Mouse (Mus musculus) embryonic facial prominence, embryonic 14.5 days (tissue): ENCODE measurements at regions not wholly inside any gene's neighbourhood (a gene's known extent, or its start where the extent isn't known, plus 50 kb on each side); places are given as distances from the start of the nearest gene placed in this dataset.

Experiments used
- ATAC-seq: fragments of 200-750 bp; cut with Nextera tagmentation; 2 replicates; pipeline ENCODE4 v1.8.0; 2017; ENCODE audit warnings: low read depth, moderate number of reproducible peaks, moderate TSS enrichment
- DNase-seq: peaks from one replicate; pipeline ENCODE4 v3.0.0-alpha.2; 2015; ENCODE audit warnings: low spot score
- H3K27ac ChIP-seq: fragments of 300-500 bp; sonication (generic); replicated peaks from 2 replicates; pipeline ENCODE4 v1.5.1; 2014; ENCODE audit warnings: low read depth, mild to moderate bottlenecking, low read length, moderate library complexity
- H3K27me3 ChIP-seq: fragments of 300-500 bp; sonication (generic); replicated peaks from 2 replicates; pipeline ENCODE4 v1.6.1; 2014; ENCODE audit warnings: low read length; ENCODE audit not compliant: control insufficient read depth, insufficient read depth
- H3K36me3 ChIP-seq: fragments of 300-500 bp; sonication (generic); 2 replicates; pipeline ENCODE4 v1.6.1; 2014; ENCODE audit warnings: low read length, mixed read lengths; ENCODE audit not compliant: control insufficient read depth, insufficient read depth
- H3K4me1 ChIP-seq: fragments of 300-500 bp; sonication (generic); 2 replicates; pipeline ENCODE4 v1.6.1; 2014; ENCODE audit warnings: antibody characterized with exemption, low read length; ENCODE audit not compliant: control insufficient read depth, insufficient read depth
- H3K4me2 ChIP-seq: fragments of 300-500 bp; sonication (generic); 2 replicates; pipeline ENCODE4 v1.6.1; 2014; ENCODE audit warnings: low read depth, mild to moderate bottlenecking, low read length, moderate library complexity, mixed read lengths
- H3K4me3 ChIP-seq: fragments of 300-500 bp; sonication (generic); 2 replicates; pipeline ENCODE4 v1.5.1; 2014; ENCODE audit warnings: low read depth, mild to moderate bottlenecking, low read length
- H3K9ac ChIP-seq: fragments of 300-500 bp; sonication (generic); 2 replicates; pipeline ENCODE4 v1.6.1; 2014; ENCODE audit warnings: low read depth, mild to moderate bottlenecking, low read length, moderate library complexity, mixed read lengths
- H3K9me3 ChIP-seq: fragments of 300-500 bp; sonication (generic); 2 replicates; pipeline ENCODE4 v1.6.1; 2016; ENCODE audit warnings: low read length; ENCODE audit not compliant: control insufficient read depth
- WGBS: fragments of 180-500 bp; shearing (Covaris S2); extraction: QIAGEN DNeasy Blood & Tissue Kit; methylation state at CpG from one replicate; pipeline ENCODE4 v1.1.7; 2014; 5-methylcytosine and 5-hydroxymethylcytosine counted together

DNA sequence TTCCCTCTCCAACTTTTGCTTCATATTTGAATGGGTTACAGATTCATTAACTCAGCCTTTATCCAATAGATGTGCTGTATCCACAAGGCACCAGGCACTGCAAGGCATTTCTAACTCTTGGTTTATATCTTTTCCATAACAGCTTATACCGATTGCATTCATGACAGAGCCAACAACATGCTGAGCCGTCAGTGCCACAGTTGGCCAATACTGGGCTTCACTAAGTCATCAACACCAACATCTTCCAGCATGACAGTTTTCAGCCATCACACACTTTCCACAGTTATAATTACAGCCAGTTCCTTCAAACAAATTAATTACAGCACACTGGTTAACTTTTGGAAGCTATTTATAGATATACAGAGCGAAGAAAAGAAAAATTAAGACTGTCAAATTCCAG is 288.8 kb downstream of the Gpam start:
- DNase-seq = no peak
- Histone ChIP-seq H3K4me3 (no peak overlapping the region), H3K9me3 (no peaks in the 10 kb centered on the region), H3K36me3 (no peaks in the 10 kb centered on the region), H3K27me3 (no peaks in the 10 kb centered on the region), H3K27ac (no peak overlapping the region), H3K4me2 (no peak overlapping the region), H3K4me1 (no peaks in the 10 kb centered on the region), H3K9ac (no peak overlapping the region)
- ATAC-seq = no peak
- WGBS = 80% methylated on average over 3 of the region's 3 CpGs

DNA sequence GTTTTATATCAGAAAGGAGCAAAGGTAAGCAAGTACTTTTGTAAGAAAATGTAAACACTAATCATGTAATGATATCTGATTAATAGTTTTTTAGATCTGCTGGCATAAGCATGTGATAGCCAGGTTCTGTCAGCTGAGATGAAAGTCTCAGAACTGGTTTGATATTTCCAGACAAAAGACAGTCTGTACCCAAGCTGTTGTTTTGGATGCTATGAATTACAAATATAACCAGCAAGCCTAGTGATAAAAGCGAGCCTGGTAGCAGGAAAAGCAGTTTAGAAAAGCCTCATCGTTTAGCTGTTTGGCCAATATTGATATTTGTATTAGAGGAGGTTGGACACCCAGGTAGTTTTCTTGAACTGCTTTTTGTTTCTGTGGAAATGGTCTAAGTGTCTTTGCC is 290.6 kb downstream of the Gpam start:
- DNase-seq (no peak), ATAC-seq (no peak)
- WGBS = 92% methylated on average over 2 of the region's 2 CpGs
- Histone ChIP-seq H3K27ac (no peak overlapping the region), H3K4me3 (no peak overlapping the region), H3K4me2 (no peak overlapping the region), H3K36me3 (no peaks in the 10 kb centered on the region), H3K9ac (no peak overlapping the region), H3K9me3 (no peaks in the 10 kb centered on the region), H3K4me1 (no peaks in the 10 kb centered on the region), H3K27me3 (no peaks in the 10 kb centered on the region)

DNA sequence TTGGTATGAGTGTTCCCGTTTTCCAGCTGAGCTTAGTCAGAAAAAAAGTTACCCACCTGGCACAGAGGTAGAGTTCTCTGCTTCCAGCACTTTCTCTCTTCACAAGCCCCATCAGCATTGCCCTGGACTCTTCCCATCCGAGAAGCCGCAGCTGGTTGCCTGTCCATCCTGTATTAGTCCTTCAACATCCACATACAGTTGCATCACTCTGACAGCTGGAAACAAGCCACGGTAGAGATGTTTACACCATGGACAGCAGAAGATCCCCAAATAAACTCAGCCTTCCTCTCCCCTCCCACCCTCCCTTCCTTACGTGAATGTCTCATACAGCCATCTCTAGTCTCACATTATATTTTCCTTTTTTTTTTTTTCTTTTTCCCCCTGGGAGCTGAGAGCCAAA is 304.9 kb downstream of the Gpam start:
- DNase-seq = no peak

DNA sequence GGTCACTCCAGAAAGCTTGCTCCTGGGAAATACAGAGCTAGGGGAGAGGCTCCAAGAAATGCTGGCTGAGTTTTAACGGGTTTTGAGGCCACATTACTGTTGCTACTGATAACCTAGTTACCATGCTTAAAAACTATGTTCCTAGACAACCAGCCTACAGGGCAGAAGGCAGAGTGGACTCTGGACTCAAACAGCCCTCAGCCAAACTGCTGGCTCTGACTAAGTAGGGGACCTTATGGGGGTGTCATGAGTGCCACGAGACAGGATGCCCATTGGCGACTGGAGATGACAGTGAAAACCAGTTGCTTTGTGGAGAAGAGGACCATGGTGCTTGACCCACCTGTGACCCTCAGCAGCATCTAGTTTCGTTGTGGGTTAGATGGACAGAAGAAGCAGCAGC is 306.5 kb downstream of the Gpam start:
- Histone ChIP-seq H3K9ac (no peak overlapping the region), H3K4me3 (no peak overlapping the region), H3K9me3 (no peaks in the 10 kb centered on the region), H3K4me2 (no peak overlapping the region), H3K27me3 (no peaks in the 10 kb centered on the region), H3K27ac (no peak overlapping the region), H3K36me3 (no peaks in the 10 kb centered on the region), H3K4me1 (no peaks in the 10 kb centered on the region)
- no peak for ATAC-seq
- 81% methylated on average over 4 of the region's 4 CpGs for WGBS
- DNase-seq = no peak

More for the DNA sequence above, 304.9 kb downstream of the Gpam start:
- H3K36me3 ChIP-seq = no peaks in the 10 kb centered on the region
- H3K4me3 ChIP-seq = no peak overlapping the region
- ATAC-seq = no peak
- H3K4me2 ChIP-seq = no peak overlapping the region
- no peak overlapping the region for H3K27ac ChIP-seq
- no peaks in the 10 kb centered on the region for H3K4me1 ChIP-seq
- H3K9ac ChIP-seq = no peak overlapping the region
- no peaks in the 10 kb centered on the region for H3K9me3 ChIP-seq
- WGBS = 74% methylated on average over 5 of the region's 5 CpGs
- no peaks in the 10 kb centered on the region for H3K27me3 ChIP-seq

DNA sequence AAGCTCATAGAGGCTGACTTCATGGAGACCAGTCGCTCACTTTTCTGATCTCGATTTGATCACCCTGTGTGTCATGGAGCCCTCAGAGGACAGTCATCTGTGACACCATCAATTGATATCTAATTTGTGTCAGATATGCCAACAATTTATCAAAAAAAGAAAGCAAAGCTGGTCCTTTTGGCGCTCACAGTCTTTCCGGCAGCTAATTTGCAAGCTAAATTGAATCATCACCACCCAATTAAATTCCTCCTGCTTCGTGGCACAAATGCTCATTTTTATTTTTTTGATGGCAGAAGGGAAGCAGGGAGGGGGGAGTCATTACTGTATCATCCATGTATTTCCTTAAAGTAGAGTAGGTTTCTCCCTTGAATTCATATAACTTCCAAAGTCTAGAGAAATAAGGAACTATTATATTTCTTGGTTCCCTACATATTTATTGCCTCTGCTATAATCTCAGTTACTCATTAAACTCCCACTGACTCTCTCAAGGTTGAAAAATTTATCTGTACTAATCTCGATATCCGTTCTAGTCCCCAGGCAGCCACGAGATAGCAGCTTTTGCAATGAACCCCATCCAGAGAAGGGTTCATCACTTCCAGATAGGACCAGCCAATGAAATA is 325.8 kb downstream of the Gpam start:
- H3K9me3 ChIP-seq = no peaks in the 10 kb centered on the region
- no peak for ATAC-seq

DNA sequence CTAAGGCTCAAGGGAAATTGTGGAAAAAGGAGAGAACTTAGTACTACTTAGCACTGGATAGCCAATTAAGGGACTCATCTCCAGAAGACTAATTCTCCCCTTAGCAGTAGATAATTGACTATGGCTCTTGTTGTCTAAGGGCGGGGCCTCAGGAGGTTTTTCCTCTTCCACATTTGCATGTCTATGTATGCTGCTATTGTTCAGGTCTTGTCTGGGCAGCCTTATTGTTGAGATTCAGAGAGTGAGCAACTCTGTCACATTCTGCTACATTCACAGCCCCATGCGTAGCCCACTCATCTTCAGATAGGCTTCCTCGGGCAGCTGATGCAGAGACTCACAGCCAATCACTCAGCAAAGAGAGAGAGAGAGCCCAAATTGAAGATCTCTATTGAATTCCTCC is 339.9 kb downstream of the Gpam start:
- no peak overlapping the region for H3K4me2 ChIP-seq
- 87% methylated on average over 3 of the region's 3 CpGs for WGBS
- H3K27ac ChIP-seq = no peak overlapping the region
- H3K27me3 ChIP-seq = no peaks in the 10 kb centered on the region; the same call in 1 of the 2 replicates
- DNase-seq (no peak), ATAC-seq (no peak)
- H3K4me3 ChIP-seq = no peak overlapping the region
- no peaks in the 10 kb centered on the region for H3K9me3 ChIP-seq
- no peaks in the 10 kb centered on the region for H3K36me3 ChIP-seq
- H3K4me1 ChIP-seq = no peaks in the 10 kb centered on the region
- no peak overlapping the region for H3K9ac ChIP-seq

More for the DNA sequence above, 325.8 kb downstream of the Gpam start:
- Histone ChIP-seq H3K9ac (no peak overlapping the region), H3K36me3 (no peaks in the 10 kb centered on the region), H3K27ac (no peak overlapping the region), H3K4me1 (no peaks in the 10 kb centered on the region), H3K4me3 (no peak overlapping the region), H3K4me2 (no peak overlapping the region), H3K27me3 (no peaks in the 10 kb centered on the region)
- WGBS = 76% methylated on average over 8 of the region's 8 CpGs
- no peak for DNase-seq

DNA sequence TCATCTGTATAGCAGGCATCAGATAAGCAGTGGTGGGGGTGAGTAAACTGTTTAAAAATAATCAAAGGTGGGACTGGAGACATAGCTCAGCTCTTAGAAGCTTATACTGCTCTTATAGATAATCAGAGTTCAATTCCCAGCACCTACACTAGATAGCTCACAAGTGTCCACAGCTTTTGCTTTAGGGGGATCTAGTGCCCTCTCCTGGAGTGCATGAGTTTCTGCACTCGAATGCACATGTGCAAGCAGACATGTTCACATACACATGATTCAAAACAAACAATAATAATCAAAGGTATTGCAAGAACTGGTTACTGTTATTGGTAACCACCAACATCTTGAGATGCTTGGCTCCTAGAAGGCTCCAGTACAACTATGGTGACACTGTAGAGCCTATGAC is 343.3 kb downstream of the Gpam start:
- 64% methylated on average over 1 of the region's 1 CpGs for WGBS
- ATAC-seq = no peak

DNA sequence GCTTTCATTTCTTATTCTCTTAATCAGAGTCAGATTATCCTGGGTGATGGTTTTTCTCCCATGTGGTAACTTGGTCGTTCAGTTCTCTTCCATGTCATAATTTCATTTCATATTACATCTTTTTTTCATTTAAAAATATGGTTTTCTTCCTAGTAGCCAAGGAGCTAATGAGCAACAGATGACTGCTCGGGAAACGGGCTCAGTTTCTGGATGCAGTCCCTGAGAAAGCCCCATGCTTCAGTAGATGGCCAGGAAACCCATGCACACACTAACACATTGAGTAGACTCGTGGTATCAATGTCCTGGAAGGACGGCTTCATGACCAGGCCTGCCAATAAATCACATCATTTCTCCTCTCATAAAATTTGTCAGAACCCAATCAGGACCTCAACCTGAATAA is 369.3 kb downstream of the Gpam start:
- H3K4me3 ChIP-seq = no peak overlapping the region
- no peaks in the 10 kb centered on the region for H3K36me3 ChIP-seq
- H3K27ac ChIP-seq = no peak overlapping the region
- H3K27me3 ChIP-seq = no peaks in the 10 kb centered on the region
- ATAC-seq = no peak
- no peaks in the 10 kb centered on the region for H3K4me1 ChIP-seq
- 33% methylated on average over 5 of the region's 5 CpGs for WGBS
- no peaks in the 10 kb centered on the region for H3K9me3 ChIP-seq
- no peak overlapping the region for H3K4me2 ChIP-seq
- peak; percentile 86 for DNase-seq
- H3K9ac ChIP-seq = no peak overlapping the region

More for the DNA sequence above, 343.3 kb downstream of the Gpam start:
- Histone ChIP-seq H3K36me3 (no peaks in the 10 kb centered on the region), H3K27ac (no peak overlapping the region), H3K4me2 (no peak overlapping the region), H3K4me3 (no peak overlapping the region), H3K4me1 (no peaks in the 10 kb centered on the region), H3K9me3 (no peaks in the 10 kb centered on the region), H3K9ac (no peak overlapping the region), H3K27me3 (no peaks in the 10 kb centered on the region; the same call in 1 of the 2 replicates)
- no peak for DNase-seq

DNA sequence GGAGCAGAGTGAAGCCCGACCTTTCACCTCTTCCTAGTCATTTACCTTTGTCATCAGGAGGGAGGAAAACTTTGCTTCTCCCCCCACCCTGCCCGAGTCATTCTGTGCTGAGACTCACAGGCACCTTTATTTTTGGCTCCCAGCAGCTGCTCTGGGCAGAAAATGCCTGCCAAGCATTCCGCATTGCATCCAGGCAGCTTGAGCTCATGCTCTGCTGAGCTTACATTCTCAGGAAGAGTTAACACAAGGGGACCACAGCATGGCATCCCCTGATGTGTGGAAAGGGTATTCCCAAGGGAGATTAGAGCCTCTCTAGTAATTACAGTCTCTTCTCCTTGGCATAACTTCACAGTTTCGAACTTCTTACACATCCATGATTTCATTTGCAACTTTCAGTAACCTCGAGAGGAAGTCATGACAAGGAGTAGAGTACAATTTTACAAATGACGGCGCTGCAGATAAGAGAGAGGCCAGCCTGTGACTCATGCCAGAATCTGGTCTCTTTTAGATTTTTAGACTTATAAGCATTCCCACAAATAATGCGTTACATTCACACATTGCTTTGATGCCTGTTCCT is 370.3 kb downstream of the Gpam start:
- Histone ChIP-seq H3K36me3 (no peaks in the 10 kb centered on the region), H3K9me3 (no peaks in the 10 kb centered on the region), H3K27ac (no peak overlapping the region), H3K27me3 (no peaks in the 10 kb centered on the region), H3K4me3 (no peak overlapping the region), H3K4me1 (no peaks in the 10 kb centered on the region), H3K9ac (no peak overlapping the region), H3K4me2 (no peak overlapping the region)
- DNase-seq (peak; percentile 49), ATAC-seq (no peak)
- 58% methylated on average over 8 of the region's 8 CpGs for WGBS
